Mouse (Mus musculus): ENCODE measurements around the gene Amd2.

Amd2 gene

GRCm38 (mm10) chr10:35711792-35712191, at the start of gene Amd2:
TSS of gene Amd2 (minus strand) at chr10:35711892.
- DNase-seq: no peak

- DNase-seq: no peak
These were observed 49.6 kb upstream of the Amd2 start for GRCm38 (mm10) chr10:35761280-35761679.

GRCm38 (mm10) chr10:35737639-35738038, 25.9 kb upstream of the Amd2 start:
- DNase-seq: no peak

- DNase-seq: no peak
These were observed 2.6 kb upstream of the Amd2 start for GRCm38 (mm10) chr10:35714266-35714665.

Data from cerebellum, adult 8-10 months (tissue).